Comparison of ENCODE assay signal across 9 mouse cellular contexts in the genomic region with DNA sequence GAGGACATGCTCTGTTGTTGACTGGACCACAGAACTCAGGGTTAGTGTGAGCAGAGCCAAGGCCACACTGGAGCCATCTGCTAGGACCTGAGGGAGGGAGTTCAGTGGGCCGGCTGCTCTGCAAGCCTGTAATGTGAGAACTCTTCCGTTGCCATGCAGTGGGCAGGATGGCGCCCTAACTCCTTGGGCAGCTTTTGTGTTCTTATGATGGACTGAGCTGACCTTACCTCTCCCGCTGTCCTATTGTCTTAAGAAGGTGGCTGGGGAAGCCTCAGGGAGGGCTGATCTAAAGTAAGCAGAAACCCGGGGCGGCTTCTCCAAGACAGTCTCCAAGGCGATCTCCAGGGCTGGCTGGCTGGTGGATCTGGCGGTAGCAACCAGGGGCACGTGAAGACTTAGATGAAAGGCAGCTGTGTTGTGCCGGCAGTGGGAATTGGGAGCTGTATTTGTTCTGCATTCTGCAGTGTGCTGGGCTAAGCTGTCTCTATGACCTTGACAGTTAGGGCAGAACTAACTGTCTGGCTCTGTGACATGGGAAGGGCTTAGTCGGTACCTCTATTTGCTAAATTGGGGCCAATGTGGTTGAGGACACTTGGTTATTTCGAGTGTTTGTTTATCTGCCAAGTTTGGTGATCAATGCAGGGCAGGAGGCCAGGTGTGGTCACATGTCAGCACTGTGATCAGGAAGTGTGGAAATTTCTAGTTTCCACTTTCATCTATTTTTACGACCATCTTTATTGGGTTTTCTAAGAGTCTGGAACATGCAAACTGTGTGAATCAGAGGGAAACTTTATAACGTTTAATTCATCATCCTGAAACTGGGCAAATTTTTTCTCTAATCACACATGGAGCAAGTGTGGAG.
DNase-seq lines count a peak whose midpoint lies in the region; ATAC-seq lines count a peak whose summit lies in the region.
"Had no signal": no experiment of that assay in that cellular context is flagged by ENCODE, and none has a peak within 500 bp of the region (broad histone marks: within the 10 kb centered on the region; RNA-seq: fewer than 3 reads in every experiment).

No protein-coding gene starts in this region.

- no peak overlapping the region for H3K9ac ChIP-seq in kidney, embryonic 16.5 days (replicated peaks; ENCODE audit: low read length)
- H3K9ac ChIP-seq in forebrain, embryonic 13.5 days, result no peak overlapping the region
- H3K9ac ChIP-seq in hindbrain, embryonic 16.5 days (ENCODE audit: low read depth, low read length), result no peak overlapping the region
- H3K9ac ChIP-seq in midbrain, embryonic 13.5 days (replicated peaks), result no peak overlapping the region
- H3K9ac ChIP-seq: liver, embryonic 14.5 days had no signal

- no peak for DNase-seq in kidney, adult 9 months
- no peak for DNase-seq in thymus, postnatal 4 days

- H3K27me3 ChIP-seq in kidney, embryonic 16.5 days (ENCODE audit: insufficient read depth, low read length), result no peaks in the 10 kb centered on the region
- H3K27me3 ChIP-seq in forebrain, embryonic 13.5 days, result no peaks in the 10 kb centered on the region
- no peaks in the 10 kb centered on the region for H3K27me3 ChIP-seq in hindbrain, embryonic 16.5 days (replicated peaks; ENCODE audit: control insufficient read depth, insufficient read depth, low read length)
- H3K27me3 ChIP-seq in midbrain, embryonic 13.5 days, result no peaks in the 10 kb centered on the region

- H3K9me3 ChIP-seq in kidney, embryonic 16.5 days (ENCODE audit: low read length), result no peaks in the 10 kb centered on the region
- H3K9me3 ChIP-seq in forebrain, embryonic 13.5 days (replicated peaks), result no peaks in the 10 kb centered on the region
- no peaks in the 10 kb centered on the region for H3K9me3 ChIP-seq in hindbrain, embryonic 16.5 days (ENCODE audit: control insufficient read depth, low read length)
- no peaks in the 10 kb centered on the region for H3K9me3 ChIP-seq in midbrain, embryonic 13.5 days

- 27% methylated on average over 14 of the region's 14 CpGs for WGBS in kidney, embryonic 16.5 days
- WGBS in forebrain, embryonic 13.5 days, result 45% methylated on average over 14 of the region's 14 CpGs
- WGBS in hindbrain, embryonic 16.5 days, result 26% methylated on average over 14 of the region's 14 CpGs
- WGBS in midbrain, embryonic 13.5 days, result 39% methylated on average over 14 of the region's 14 CpGs

- ATAC-seq in kidney, embryonic 16.5 days (ENCODE audit: low FRiP score, low TSS enrichment), result peak; percentile 74
- peak; percentile 87 for ATAC-seq in cerebellum, adult (ENCODE audit: insufficient number of reproducible peaks, low FRiP score, low TSS enrichment)
- ATAC-seq in forebrain, embryonic 13.5 days, result peak; percentile 57; the same call in 1 of the 2 replicates
- peak; percentile 85 for ATAC-seq in hindbrain, embryonic 16.5 days
- ATAC-seq in midbrain, embryonic 13.5 days, result peak; percentile 78
- no peak for ATAC-seq in megakaryocyte, adult 5-6 weeks (ENCODE audit: poor library complexity, severe bottlenecking)

- H3K36me3 ChIP-seq in kidney, embryonic 16.5 days (ENCODE audit: insufficient read depth, low read length), result no peaks in the 10 kb centered on the region
- H3K36me3 ChIP-seq in forebrain, embryonic 13.5 days (ENCODE audit: poor library complexity, severe bottlenecking), result no peaks in the 10 kb centered on the region
- H3K36me3 ChIP-seq in hindbrain, embryonic 16.5 days (ENCODE audit: control insufficient read depth, insufficient read depth, low read length), result no peaks in the 10 kb centered on the region
- H3K36me3 ChIP-seq in midbrain, embryonic 13.5 days, result no peaks in the 10 kb centered on the region

- no peak overlapping the region for H3K27ac ChIP-seq in kidney, embryonic 16.5 days (ENCODE audit: low read length)
- no peak overlapping the region for H3K27ac ChIP-seq in forebrain, embryonic 13.5 days
- peak overlapping the region; percentile 25; the same call in 1 of the 2 replicates for H3K27ac ChIP-seq in hindbrain, embryonic 16.5 days (ENCODE audit: low read depth, low read length)
- peak overlapping the region; percentile 25; the same call in 1 of the 2 replicates for H3K27ac ChIP-seq in midbrain, embryonic 13.5 days
- H3K27ac ChIP-seq: liver, embryonic 14.5 days had no signal

- no peak overlapping the region for H3K4me2 ChIP-seq in kidney, embryonic 16.5 days (replicated peaks; ENCODE audit: low read depth, low read length)
- no peak overlapping the region for H3K4me2 ChIP-seq in forebrain, embryonic 13.5 days
- H3K4me2 ChIP-seq in hindbrain, embryonic 16.5 days (ENCODE audit: low read length), result no peak overlapping the region
- 0 out of 2 replicates have a peak overlapping the region, but pooled peaks have one; percentile 5 for H3K4me2 ChIP-seq in midbrain, embryonic 13.5 days (replicated peaks)

- no peak overlapping the region for H3K4me3 ChIP-seq in kidney, embryonic 16.5 days (ENCODE audit: low read length)
- H3K4me3 ChIP-seq in forebrain, embryonic 13.5 days, result no peak overlapping the region
- H3K4me3 ChIP-seq in hindbrain, embryonic 16.5 days (ENCODE audit: low read length), result no peak overlapping the region
- no peak overlapping the region for H3K4me3 ChIP-seq in midbrain, embryonic 13.5 days (replicated peaks)

- peaks cover 15% of the 10 kb centered on the region; the same call in 1 of the 2 replicates for H3K4me1 ChIP-seq in kidney, embryonic 16.5 days (ENCODE audit: insufficient read depth, low read length)
- peaks cover 15% of the 10 kb centered on the region for H3K4me1 ChIP-seq in forebrain, embryonic 13.5 days
- H3K4me1 ChIP-seq in hindbrain, embryonic 16.5 days (ENCODE audit: control insufficient read depth, insufficient read depth, low read depth, low read length), result peaks cover 9% of the 10 kb centered on the region
- peaks cover 11% of the 10 kb centered on the region for H3K4me1 ChIP-seq in midbrain, embryonic 13.5 days (replicated peaks)

Comparison
In these comparisons a context has a peak if more than half of its experiments do, and no peak if none do; other contexts are left out.
1. H3K27ac ChIP-seq: peak in hindbrain, embryonic 16.5 days (single experiment) and midbrain, embryonic 13.5 days (single experiment); none in kidney, embryonic 16.5 days (single experiment) and forebrain, embryonic 13.5 days (single experiment).